Mouse (Mus musculus) gastrocnemius, adult 8-10 months (tissue): ENCODE data around the gene Pop5. TPM values are rescaled to one million over a fixed set of nuclear protein-coding genes. Genes with fewer than 3 reads are reported as not detected.
A peak's percentile ranks its signal among the peaks of the same experiment; 100 is the strongest.

Experiments
- DNase-seq, 2 experiments: peaks; one replicate each; pipeline ENCODE4 v3.0.0; 2022; ENCODE audit warnings: low spot score in 2 of 2
- total RNA-seq, 4 experiments: library from RNA; stranded (reverse); gene quantifications; 2 replicates each; pipeline ENCODE4 v1.2.4; 2022

The Pop5 gene
- total RNA-seq, 4 experiments from 2014 or later, result 27.3 to 40.7 (median 38.0) TPM

GRCm38 (mm10) chr5:115214864-115215263 is 20.8 kb upstream of the Pop5 start:
- DNase-seq, result no peak

- DNase-seq, result no peak
Measured at GRCm38 (mm10) chr5:115215273-115216185, 20.1 kb upstream of the Pop5 start.

GRCm38 (mm10) chr5:115217998-115218397 is 17.6 kb upstream of the Pop5 start:
- DNase-seq, result no peak

GRCm38 (mm10) chr5:115220931-115221640 is 14.6 kb upstream of the Pop5 start:
- no peak for DNase-seq

- no peak for DNase-seq
Measured at GRCm38 (mm10) chr5:115222485-115222884, 13.2 kb upstream of the Pop5 start.

- peak in 1 of 2 experiments; percentile 27 for DNase-seq
Measured at GRCm38 (mm10) chr5:115230830-115231551, 4.6 kb upstream of the Pop5 start.

- DNase-seq, result no peak
Measured at GRCm38 (mm10) chr5:115231552-115232120, 4.0 kb upstream of the Pop5 start.

GRCm38 (mm10) chr5:115232516-115232915 is 3.1 kb upstream of the Pop5 start:
- DNase-seq, result no peak

- no peak for DNase-seq
Measured at GRCm38 (mm10) chr5:115233031-115233780, 2.4 kb upstream of the Pop5 start.

- no peak for DNase-seq
Measured at GRCm38 (mm10) chr5:115234519-115234918, 1.1 kb upstream of the Pop5 start.

GRCm38 (mm10) chr5:115235323-115235771 is 289 bp upstream of the Pop5 start:
- DNase-seq, result peak; percentile 30 to 51

- DNase-seq, result peak; percentile 86 to 88
Measured at GRCm38 (mm10) chr5:115237803-115238728, 2.4 kb downstream of the Pop5 start.

GRCm38 (mm10) chr5:115238729-115239195 is 3.1 kb downstream of the Pop5 start:
- no peak for DNase-seq

GRCm38 (mm10) chr5:115240191-115240590 is 4.6 kb downstream of the Pop5 start:
- no peak for DNase-seq

- DNase-seq, result no peak
Measured at GRCm38 (mm10) chr5:115255472-115255871, 19.8 kb downstream of the Pop5 start.

- DNase-seq, result no peak
Measured at GRCm38 (mm10) chr5:115256909-115257546, 21.4 kb downstream of the Pop5 start.

- DNase-seq, result no peak
Measured at GRCm38 (mm10) chr5:115260356-115260755, 24.7 kb downstream of the Pop5 start.

- DNase-seq, result no peak
Measured at GRCm38 (mm10) chr5:115261141-115261540, 25.5 kb downstream of the Pop5 start.

GRCm38 (mm10) chr5:115261880-115262279 is 26.2 kb downstream of the Pop5 start:
- DNase-seq, result no peak
